Mouse (Mus musculus) midbrain, embryonic 11.5 days (tissue): ENCODE data around the gene Zscan2. TPM values are rescaled to one million over a fixed set of nuclear protein-coding genes. Genes with fewer than 3 reads are reported as not detected.
A peak's percentile ranks its signal among the peaks of the same experiment; 100 is the strongest.

Experiments used
- ATAC-seq: fragments of 200-750 bp; cut with Nextera tagmentation; 2 replicates; pipeline ENCODE4 v1.8.0; 2017; ENCODE audit warnings: moderate TSS enrichment, moderate library complexity; ENCODE audit not compliant: low FRiP score
- DNase-seq: peaks from one replicate; pipeline ENCODE4 v3.0.0; 2015; ENCODE audit warnings: low spot score; ENCODE audit errors: missing footprints
- H3K27ac ChIP-seq: fragments of 300-500 bp; sonication (generic); 2 replicates; pipeline ENCODE4 v1.5.1; 2014; ENCODE audit warnings: low read depth, low read length
- H3K27me3 ChIP-seq: fragments of 300-500 bp; sonication (generic); 2 replicates; pipeline ENCODE4 v1.6.1; 2014; ENCODE audit warnings: mild to moderate bottlenecking, low read length, moderate library complexity, mixed read lengths; ENCODE audit not compliant: control insufficient read depth, insufficient read depth
- H3K36me3 ChIP-seq: fragments of 300-500 bp; sonication (generic); 2 replicates; pipeline ENCODE4 v1.6.1; 2014; ENCODE audit warnings: mild to moderate bottlenecking, low read length, moderate library complexity, mixed read lengths; ENCODE audit not compliant: control insufficient read depth, insufficient read depth
- H3K4me1 ChIP-seq: fragments of 300-500 bp; sonication (generic); 2 replicates; pipeline ENCODE4 v1.6.1; 2014; ENCODE audit warnings: low read length; ENCODE audit not compliant: control insufficient read depth, insufficient read depth
- H3K4me2 ChIP-seq: fragments of 300-500 bp; sonication (generic); 2 replicates; pipeline ENCODE4 v1.6.1; 2014; ENCODE audit warnings: mild to moderate bottlenecking, moderate library complexity
- H3K4me3 ChIP-seq: fragments of 300-500 bp; sonication (generic); 2 replicates; pipeline ENCODE4 v1.5.1; 2014; ENCODE audit warnings: low read depth, low read length
- H3K9ac ChIP-seq: fragments of 300-500 bp; sonication (generic); 2 replicates; pipeline ENCODE4 v1.6.1; 2014; ENCODE audit warnings: low read length
- H3K9me3 ChIP-seq: fragments of 300-500 bp; sonication (generic); 2 replicates; pipeline ENCODE4 v1.6.1; 2016; ENCODE audit warnings: low read length; ENCODE audit not compliant: control insufficient read depth
- WGBS: fragments of 180-500 bp; shearing (Covaris S2); extraction: QIAGEN DNeasy Blood & Tissue Kit; methylation state at CpG from one replicate; pipeline ENCODE4 v1.1.7; 2014; 5-methylcytosine and 5-hydroxymethylcytosine counted together
- polyA plus RNA-seq: library from polyadenylated mRNA; unstranded; fragments of >200 nt; fragmentation: Nextera tagmentation; extraction: Ambion mirVana; gene quantifications from 2 replicates; pipeline ENCODE4 v1.2.1, GENCODE M21; 2014

Gene Zscan2
- polyA plus RNA-seq, 1 experiment from 2014 or later = 3.8 TPM

- WGBS = 24% methylated on average over 1 of the region's 1 CpGs
- Histone ChIP-seq H3K4me2 (no peak overlapping the region), H3K9me3 (no peaks in the 10 kb centered on the region), H3K4me1 (no peaks in the 10 kb centered on the region), H3K36me3 (no peaks in the 10 kb centered on the region), H3K4me3 (no peak overlapping the region), H3K27ac (no peak overlapping the region), H3K27me3 (no peaks in the 10 kb centered on the region), H3K9ac (no peak overlapping the region)
- ATAC-seq (no peak), DNase-seq (no peak)
Measured at GRCm38 (mm10) chr7:80840241-80840640, 20.5 kb upstream of the Zscan2 start.

- Histone ChIP-seq H3K4me2 (no peak overlapping the region), H3K4me3 (no peak overlapping the region), H3K4me1 (no peaks in the 10 kb centered on the region), H3K27me3 (no peaks in the 10 kb centered on the region), H3K27ac (no peak overlapping the region), H3K9me3 (no peaks in the 10 kb centered on the region), H3K9ac (no peak overlapping the region), H3K36me3 (no peaks in the 10 kb centered on the region)
- ATAC-seq (no peak), DNase-seq (no peak)
- 82% methylated on average over 4 of the region's 4 CpGs for WGBS
Measured at GRCm38 (mm10) chr7:80840937-80841336, 19.8 kb upstream of the Zscan2 start.

GRCm38 (mm10) chr7:80842132-80842531 lies 18.6 kb upstream of the Zscan2 start:
- no peak overlapping the region for H3K9ac ChIP-seq
- H3K9me3 ChIP-seq = no peaks in the 10 kb centered on the region
- H3K4me2 ChIP-seq = no peak overlapping the region
- no peaks in the 10 kb centered on the region for H3K27me3 ChIP-seq
- ATAC-seq = no peak
- H3K36me3 ChIP-seq = no peaks in the 10 kb centered on the region
- no peak overlapping the region for H3K27ac ChIP-seq
- H3K4me1 ChIP-seq = no peaks in the 10 kb centered on the region
- H3K4me3 ChIP-seq = no peak overlapping the region
- WGBS = 75% methylated on average over 5 of the region's 5 CpGs
- no peak for DNase-seq

- WGBS = 93% methylated on average over 1 of the region's 1 CpGs
- ATAC-seq (no peak), DNase-seq (no peak)
- Histone ChIP-seq H3K27me3 (no peaks in the 10 kb centered on the region), H3K4me1 (no peaks in the 10 kb centered on the region), H3K36me3 (no peaks in the 10 kb centered on the region), H3K9me3 (no peaks in the 10 kb centered on the region), H3K4me3 (no peak overlapping the region), H3K4me2 (no peak overlapping the region), H3K9ac (no peak overlapping the region), H3K27ac (no peak overlapping the region)
Measured at GRCm38 (mm10) chr7:80843176-80843575, 17.5 kb upstream of the Zscan2 start.

GRCm38 (mm10) chr7:80843910-80844640 lies 16.6 kb upstream of the Zscan2 start:
- H3K27ac ChIP-seq = no peak overlapping the region
- no peak overlapping the region for H3K4me3 ChIP-seq
- ATAC-seq (no peak), DNase-seq (peak; percentile 75)
- H3K36me3 ChIP-seq = no peaks in the 10 kb centered on the region
- H3K4me2 ChIP-seq = no peak overlapping the region
- 93% methylated on average over 8 of the region's 8 CpGs for WGBS
- H3K9ac ChIP-seq = no peak overlapping the region
- no peaks in the 10 kb centered on the region for H3K9me3 ChIP-seq
- no peaks in the 10 kb centered on the region for H3K4me1 ChIP-seq
- H3K27me3 ChIP-seq = no peaks in the 10 kb centered on the region

- no peak overlapping the region for H3K9ac ChIP-seq
- H3K9me3 ChIP-seq = no peaks in the 10 kb centered on the region
- no peaks in the 10 kb centered on the region for H3K4me1 ChIP-seq
- H3K36me3 ChIP-seq = no peaks in the 10 kb centered on the region
- H3K27ac ChIP-seq = no peak overlapping the region
- H3K27me3 ChIP-seq = no peaks in the 10 kb centered on the region
- H3K4me3 ChIP-seq = no peak overlapping the region
- WGBS = 96% methylated on average over 12 of the region's 12 CpGs
- no peak for ATAC-seq
- peak; percentile 57 for DNase-seq
- H3K4me2 ChIP-seq = no peak overlapping the region
Measured at GRCm38 (mm10) chr7:80844691-80845090, 16.0 kb upstream of the Zscan2 start.

- no peaks in the 10 kb centered on the region for H3K27me3 ChIP-seq
- no peak overlapping the region for H3K9ac ChIP-seq
- no peak for ATAC-seq
- DNase-seq = peak; percentile 81
- no peak overlapping the region for H3K27ac ChIP-seq
- no peak overlapping the region for H3K4me3 ChIP-seq
- no peaks in the 10 kb centered on the region for H3K9me3 ChIP-seq
- no peak overlapping the region for H3K4me2 ChIP-seq
- H3K4me1 ChIP-seq = no peaks in the 10 kb centered on the region
- WGBS = 79% methylated on average over 15 of the region's 15 CpGs
- H3K36me3 ChIP-seq = no peaks in the 10 kb centered on the region
Measured at GRCm38 (mm10) chr7:80845621-80846279, 15.0 kb upstream of the Zscan2 start.

- 91% methylated on average over 10 of the region's 10 CpGs for WGBS
- Histone ChIP-seq H3K4me3 (no peak overlapping the region), H3K9me3 (no peaks in the 10 kb centered on the region), H3K27ac (no peak overlapping the region), H3K9ac (no peak overlapping the region), H3K27me3 (no peaks in the 10 kb centered on the region), H3K4me1 (no peaks in the 10 kb centered on the region), H3K4me2 (no peak overlapping the region), H3K36me3 (no peaks in the 10 kb centered on the region)
- peak; percentile 33 for DNase-seq
- ATAC-seq = no peak
Measured at GRCm38 (mm10) chr7:80846280-80846678, 14.4 kb upstream of the Zscan2 start.

GRCm38 (mm10) chr7:80846709-80847108 lies 14.0 kb upstream of the Zscan2 start:
- no peaks in the 10 kb centered on the region for H3K27me3 ChIP-seq

More at GRCm38 (mm10) chr7:80846709-80847108, 14.0 kb upstream of the Zscan2 start:
- Histone ChIP-seq H3K4me2 (no peak overlapping the region), H3K4me1 (no peaks in the 10 kb centered on the region), H3K36me3 (no peaks in the 10 kb centered on the region), H3K4me3 (no peak overlapping the region), H3K9ac (no peak overlapping the region), H3K9me3 (no peaks in the 10 kb centered on the region), H3K27ac (no peak overlapping the region)
- ATAC-seq (no peak), DNase-seq (no peak)
- 91% methylated on average over 5 of the region's 5 CpGs for WGBS
